Mouse (Mus musculus) stomach, embryonic 14.5 days (tissue): Measurements from ENCODE around the gene Tubb5. TPM values are rescaled to one million over a fixed set of nuclear protein-coding genes. Genes with fewer than 3 reads are reported as not detected.

ENCODE experiments used
- ATAC-seq: fragments of 200-750 bp; cut with Nextera tagmentation; 2 replicates; pipeline ENCODE4 v1.8.0; 2017; ENCODE audit warnings: low read depth, moderate TSS enrichment; ENCODE audit not compliant: insufficient number of reproducible peaks, insufficient read depth, low FRiP score
- H3K27ac ChIP-seq: fragments of 300-500 bp; sonication (generic); 2 replicates; pipeline ENCODE4 v1.5.1; 2014; ENCODE audit warnings: mild to moderate bottlenecking, low read length, moderate library complexity, mixed read lengths
- H3K27me3 ChIP-seq: fragments of 300-500 bp; sonication (generic); 2 replicates; pipeline ENCODE4 v1.6.1; 2014; ENCODE audit warnings: low read length, control low read depth, mixed read lengths; ENCODE audit not compliant: control insufficient read depth, insufficient read depth
- H3K36me3 ChIP-seq: fragments of 300-500 bp; sonication (generic); 2 replicates; pipeline ENCODE4 v1.6.1; 2014; ENCODE audit warnings: mild to moderate bottlenecking, control low read depth, low read length, moderate library complexity, mixed read lengths; ENCODE audit not compliant: control insufficient read depth, insufficient read depth
- H3K4me1 ChIP-seq: fragments of 300-500 bp; sonication (generic); 2 replicates; pipeline ENCODE4 v1.6.1; 2014; ENCODE audit warnings: low read length, control low read depth, mixed read lengths; ENCODE audit not compliant: control insufficient read depth, insufficient read depth
- H3K4me2 ChIP-seq: fragments of 300-500 bp; sonication (generic); replicated peaks from 2 replicates; pipeline ENCODE4 v1.6.1; 2014; ENCODE audit warnings: low read depth, low read length, control low read depth
- H3K4me3 ChIP-seq: fragments of 300-500 bp; sonication (generic); 2 replicates; pipeline ENCODE4 v1.5.1; 2014; ENCODE audit warnings: low read depth, low read length, control low read depth
- H3K9ac ChIP-seq: fragments of 300-500 bp; sonication (generic); replicated peaks from 2 replicates; pipeline ENCODE4 v1.6.1; 2014; ENCODE audit warnings: low read depth, mild to moderate bottlenecking, control low read depth, low read length, moderate library complexity, mixed read lengths
- H3K9me3 ChIP-seq: fragments of 300-500 bp; sonication (generic); 2 replicates; pipeline ENCODE4 v1.6.1; 2016; ENCODE audit warnings: low read depth, low read length, control low read depth; ENCODE audit not compliant: control insufficient read depth
- WGBS: fragments of 180-500 bp; shearing (Covaris S2); extraction: QIAGEN DNeasy Blood & Tissue Kit; methylation state at CpG from one replicate; pipeline ENCODE4 v1.1.7; 2014; 5-methylcytosine and 5-hydroxymethylcytosine counted together
- polyA plus RNA-seq: library from polyadenylated mRNA; unstranded; fragments of >200 nt; fragmentation: Nextera tagmentation; extraction: Ambion mirVana; gene quantifications from 2 replicates; pipeline ENCODE4 v1.2.1, GENCODE M21; 2014

The Tubb5 gene
- polyA plus RNA-seq, 1 experiment from 2014 or later, result 983 TPM

DNA sequence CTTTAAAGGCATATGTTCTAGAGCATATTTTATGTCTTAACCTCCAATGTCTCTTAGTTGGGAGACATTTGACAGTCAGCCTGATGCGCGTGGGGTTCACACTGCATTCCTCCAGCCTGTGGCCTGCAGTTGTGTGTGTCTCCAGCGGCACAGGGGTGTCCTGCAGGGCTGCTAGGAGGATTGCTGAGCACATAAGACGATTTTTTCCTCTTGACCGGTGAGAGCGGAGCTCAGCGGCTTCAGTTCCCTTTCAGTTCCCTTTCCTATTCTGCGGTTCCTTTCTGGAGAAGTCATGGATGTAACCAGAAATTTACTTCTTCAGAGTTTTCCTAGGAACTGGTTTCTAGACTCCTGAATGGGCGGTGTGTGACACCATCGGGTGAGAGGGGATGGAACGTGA is 28.7 kb downstream of the Tubb5 start:
- Histone ChIP-seq H3K36me3 (no peaks in the 10 kb centered on the region), H3K4me1 (peaks cover 10% of the 10 kb centered on the region; the same call in 1 of the 2 replicates), H3K9me3 (no peaks in the 10 kb centered on the region), H3K4me2 (no peak overlapping the region), H3K9ac (no peak overlapping the region), H3K27me3 (no peaks in the 10 kb centered on the region), H3K4me3 (no peak overlapping the region), H3K27ac (no peak overlapping the region)
- 91% methylated on average over 11 of the region's 11 CpGs for WGBS
- ATAC-seq, result no peak

- Histone ChIP-seq H3K36me3 (no peaks in the 10 kb centered on the region), H3K4me1 (peaks cover under 1% of the 10 kb centered on the region; the same call in 1 of the 2 replicates), H3K9me3 (no peaks in the 10 kb centered on the region), H3K27me3 (no peaks in the 10 kb centered on the region), H3K4me2 (no peak overlapping the region), H3K4me3 (no peak overlapping the region), H3K9ac (no peak overlapping the region), H3K27ac (no peak overlapping the region)
- 67% methylated on average over 9 of the region's 9 CpGs for WGBS
- ATAC-seq, result no peak
Observed at GRCm38 (mm10) chr17:35808073-35808472, 30.0 kb downstream of the Tubb5 start.

DNA sequence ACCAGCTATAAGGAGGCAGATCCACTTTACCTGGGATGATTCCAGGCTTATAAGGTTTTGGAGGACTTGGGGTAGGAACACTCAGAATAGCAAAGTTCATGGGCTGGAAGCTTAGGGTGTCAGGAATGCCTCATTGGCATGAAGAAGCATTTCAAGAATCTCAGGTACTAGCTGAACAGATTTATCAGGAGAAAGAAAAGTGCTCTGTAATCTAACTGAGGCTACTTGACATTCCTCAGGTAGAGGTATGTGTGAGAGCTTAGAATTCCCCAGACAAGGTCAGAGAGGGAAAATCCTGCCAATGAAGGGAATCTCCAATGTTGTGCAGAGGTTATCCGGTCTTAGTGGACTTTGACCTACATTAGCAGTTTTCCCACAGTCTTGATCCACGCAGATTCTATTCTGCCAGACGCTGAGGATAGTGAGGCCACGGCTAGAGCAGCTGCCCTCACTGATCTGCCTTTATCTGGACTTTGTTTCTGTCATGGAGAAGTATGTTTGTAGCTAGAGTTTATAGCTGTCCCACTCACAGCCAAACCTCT is 34.2 kb downstream of the Tubb5 start:
- H3K27me3 ChIP-seq, result no peaks in the 10 kb centered on the region
- H3K9ac ChIP-seq, result no peak overlapping the region
- no peaks in the 10 kb centered on the region for H3K4me1 ChIP-seq
- no peaks in the 10 kb centered on the region for H3K9me3 ChIP-seq
- H3K4me3 ChIP-seq, result no peak overlapping the region
- no peak overlapping the region for H3K27ac ChIP-seq
- 58% methylated on average over 4 of the region's 4 CpGs for WGBS
- no peaks in the 10 kb centered on the region for H3K36me3 ChIP-seq
- ATAC-seq, result no peak
- H3K4me2 ChIP-seq, result no peak overlapping the region

GRCm38 (mm10) chr17:35803020-35803419 is 35.1 kb downstream of the Tubb5 start:
- Histone ChIP-seq H3K27me3 (no peaks in the 10 kb centered on the region), H3K4me1 (no peaks in the 10 kb centered on the region), H3K4me3 (no peak overlapping the region), H3K4me2 (no peak overlapping the region), H3K36me3 (no peaks in the 10 kb centered on the region), H3K9me3 (peaks cover 5% of the 10 kb centered on the region; the same call in 1 of the 2 replicates), H3K9ac (no peak overlapping the region), H3K27ac (no peak overlapping the region)
- no peak for ATAC-seq
- WGBS, result 25% methylated on average over 6 of the region's 6 CpGs

GRCm38 (mm10) chr17:35800905-35801304 is 37.2 kb downstream of the Tubb5 start:
- H3K36me3 ChIP-seq, result no peaks in the 10 kb centered on the region
- H3K27ac ChIP-seq, result no peak overlapping the region
- WGBS, result 75% methylated on average over 2 of the region's 2 CpGs
- H3K4me3 ChIP-seq, result no peak overlapping the region
- no peak for ATAC-seq
- H3K27me3 ChIP-seq, result no peaks in the 10 kb centered on the region
- peaks cover 5% of the 10 kb centered on the region; the same call in 1 of the 2 replicates for H3K9me3 ChIP-seq
- H3K4me2 ChIP-seq, result no peak overlapping the region
- no peaks in the 10 kb centered on the region for H3K4me1 ChIP-seq
- H3K9ac ChIP-seq, result no peak overlapping the region

DNA sequence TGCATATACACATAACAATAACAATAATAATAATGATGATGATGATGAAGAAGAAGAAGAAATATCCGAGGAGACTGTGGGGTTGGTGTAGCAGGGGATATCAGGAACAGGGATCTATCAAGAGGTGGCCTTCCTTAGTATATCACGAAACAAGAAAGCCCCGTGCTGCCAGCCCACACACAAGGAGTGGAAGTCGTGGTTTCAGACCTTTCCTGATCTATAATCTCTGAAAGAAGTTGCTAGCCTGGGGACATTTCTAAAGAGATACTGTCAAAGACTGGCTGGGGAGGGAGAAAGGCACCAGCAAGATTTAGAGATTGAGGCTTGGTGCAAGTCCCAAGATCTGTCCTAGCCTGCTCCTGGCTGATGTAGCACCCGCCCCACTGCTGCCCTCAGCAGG is 41.3 kb downstream of the Tubb5 start:
- no peaks in the 10 kb centered on the region for H3K36me3 ChIP-seq
- 72% methylated on average over 5 of the region's 5 CpGs for WGBS
- no peak overlapping the region for H3K4me3 ChIP-seq
- no peak overlapping the region for H3K4me2 ChIP-seq
- no peak for ATAC-seq
- H3K27ac ChIP-seq, result no peak overlapping the region
- H3K9ac ChIP-seq, result no peak overlapping the region
- H3K4me1 ChIP-seq, result no peaks in the 10 kb centered on the region
- H3K9me3 ChIP-seq, result peaks cover 5% of the 10 kb centered on the region; the same call in 1 of the 2 replicates
- no peaks in the 10 kb centered on the region for H3K27me3 ChIP-seq

- no peaks in the 10 kb centered on the region for H3K4me1 ChIP-seq
- no peaks in the 10 kb centered on the region for H3K36me3 ChIP-seq
- 68% methylated on average over 6 of the region's 6 CpGs for WGBS
- H3K4me2 ChIP-seq, result no peak overlapping the region
- H3K9ac ChIP-seq, result no peak overlapping the region
- ATAC-seq, result no peak
- no peak overlapping the region for H3K4me3 ChIP-seq
- H3K27ac ChIP-seq, result no peak overlapping the region
- H3K27me3 ChIP-seq, result no peaks in the 10 kb centered on the region
- peaks cover 5% of the 10 kb centered on the region; the same call in 1 of the 2 replicates for H3K9me3 ChIP-seq
Observed at GRCm38 (mm10) chr17:35795656-35796055, 42.5 kb downstream of the Tubb5 start.

- no peak overlapping the region for H3K4me3 ChIP-seq
Observed at GRCm38 (mm10) chr17:35795099-35795498, 43.0 kb downstream of the Tubb5 start.

DNA sequence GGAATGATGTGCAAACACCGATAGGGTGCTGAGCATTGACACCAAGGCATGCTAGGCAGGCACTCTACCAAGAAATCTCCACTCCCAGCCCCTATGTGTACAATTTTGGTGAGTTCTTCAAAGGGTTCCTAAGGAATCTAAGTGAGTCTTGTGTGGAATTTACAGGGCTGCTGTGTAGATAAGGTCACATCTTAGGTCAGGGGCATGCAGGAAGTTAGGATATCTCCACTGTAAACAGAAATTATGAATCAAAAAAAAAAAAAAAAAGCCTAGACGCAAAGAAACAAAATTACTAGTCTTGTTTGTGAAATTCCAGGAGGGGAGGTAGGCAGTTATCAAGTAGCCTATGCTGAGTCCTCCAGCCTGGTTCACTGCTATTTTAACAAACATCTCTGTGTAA is 45.3 kb downstream of the Tubb5 start:
- Histone ChIP-seq H3K9ac (no peak overlapping the region), H3K4me3 (no peak overlapping the region), H3K9me3 (no peaks in the 10 kb centered on the region), H3K4me1 (no peaks in the 10 kb centered on the region), H3K36me3 (no peaks in the 10 kb centered on the region), H3K4me2 (no peak overlapping the region), H3K27ac (no peak overlapping the region), H3K27me3 (no peaks in the 10 kb centered on the region)
- WGBS, result 70% methylated on average over 2 of the region's 2 CpGs
- no peak for ATAC-seq

More at GRCm38 (mm10) chr17:35795099-35795498, 43.0 kb downstream of the Tubb5 start:
- Histone ChIP-seq H3K27me3 (no peaks in the 10 kb centered on the region), H3K9ac (no peak overlapping the region), H3K9me3 (peaks cover 5% of the 10 kb centered on the region; the same call in 1 of the 2 replicates), H3K36me3 (no peaks in the 10 kb centered on the region), H3K4me1 (no peaks in the 10 kb centered on the region), H3K4me2 (no peak overlapping the region), H3K27ac (no peak overlapping the region)
- ATAC-seq, result no peak
- WGBS, result 34% methylated on average over 2 of the region's 2 CpGs
